Mouse (Mus musculus) fibroblast of lung, adult 2 months (primary cell): ENCODE measurements around the gene Ppp1r18.
"Not testable (repeated sequence)": the region's sequence is repeated elsewhere in the genome, so short reads cannot be mapped to it uniquely, and the experiment has no call there.

ENCODE experiments used
- DNase-seq: peaks from one replicate; pipeline ENCODE4 v3.0.0-alpha.2; 2011; ENCODE audit warnings: low read depth

Gene Ppp1r18

DNA sequence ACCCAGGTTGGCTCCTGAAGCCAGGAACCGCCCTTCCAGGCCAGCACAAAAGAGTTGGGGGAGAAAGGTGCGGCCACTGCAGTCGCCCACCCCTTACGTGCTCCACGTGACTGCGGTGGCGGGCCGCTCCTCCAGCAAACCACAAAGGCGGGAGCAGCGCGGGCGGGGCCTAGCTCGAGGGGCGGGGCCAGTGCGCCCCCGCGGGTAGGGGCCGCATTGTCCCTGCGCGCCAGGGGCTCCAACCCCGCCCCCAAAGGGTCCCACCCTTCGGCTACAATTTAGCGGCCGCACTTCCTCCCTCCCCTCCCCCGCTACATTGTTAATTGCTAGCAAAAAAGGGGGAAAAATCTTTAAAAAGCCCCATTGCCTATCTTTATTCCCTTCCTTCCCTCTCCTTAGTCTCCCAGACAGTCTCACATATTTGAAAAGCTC lies 28.4 kb upstream of the Ppp1r18 start:
- DNase-seq: no peak

- DNase-seq: no peak
Observed at GRCm38 (mm10) chr17:35837487-35837886, 27.9 kb upstream of the Ppp1r18 start.

DNA sequence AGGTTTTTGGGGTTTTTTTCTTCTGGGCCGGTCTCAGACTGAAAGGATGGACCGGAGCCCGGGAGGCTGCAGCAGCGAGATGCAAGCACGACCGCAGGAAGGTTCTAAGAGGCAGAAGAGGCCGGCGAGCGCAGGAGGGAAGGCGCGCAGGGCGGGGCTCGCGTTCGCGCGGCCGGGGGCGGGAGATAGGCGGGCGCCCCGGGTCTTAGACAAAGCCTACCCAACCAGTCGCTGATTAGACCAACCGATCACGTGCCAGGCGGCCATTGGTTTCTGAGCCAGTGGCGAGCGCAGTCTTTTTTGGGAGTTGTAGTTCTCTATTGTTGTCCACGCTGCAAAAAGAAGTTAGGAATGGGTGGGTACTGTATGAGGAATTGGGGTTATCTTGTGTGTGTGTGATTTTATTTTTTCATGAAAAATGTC lies 27.3 kb upstream of the Ppp1r18 start, which contains the start of gene Tubb5:
Tubb5 (minus strand) TSS at position 185 of the 423 bp plus-strand sequence.
- DNase-seq: peak; percentile 96

GRCm38 (mm10) chr17:35838570-35838969 lies 26.8 kb upstream of the Ppp1r18 start:
- no peak for DNase-seq

DNA sequence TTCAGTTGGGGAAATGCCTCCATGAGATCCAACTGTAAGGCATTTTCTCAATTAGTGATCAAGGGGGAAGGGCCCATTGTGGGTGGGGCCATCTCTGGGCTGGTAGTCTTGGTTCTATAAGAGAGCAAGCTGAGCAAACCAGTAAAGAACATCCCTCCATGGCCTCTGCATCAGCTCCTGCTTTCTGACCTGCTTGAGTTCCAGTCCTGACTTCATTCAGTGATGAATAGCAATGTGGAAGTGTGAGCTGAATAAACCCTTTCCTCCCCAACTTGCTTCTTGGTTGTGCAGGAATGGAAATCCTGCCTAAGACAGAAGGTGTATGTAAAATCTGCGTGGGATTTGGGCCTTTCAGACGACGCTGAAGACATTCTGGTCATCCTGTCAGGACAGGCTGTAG lies 26.4 kb upstream of the Ppp1r18 start:
- DNase-seq: not testable (repeated sequence)

DNA sequence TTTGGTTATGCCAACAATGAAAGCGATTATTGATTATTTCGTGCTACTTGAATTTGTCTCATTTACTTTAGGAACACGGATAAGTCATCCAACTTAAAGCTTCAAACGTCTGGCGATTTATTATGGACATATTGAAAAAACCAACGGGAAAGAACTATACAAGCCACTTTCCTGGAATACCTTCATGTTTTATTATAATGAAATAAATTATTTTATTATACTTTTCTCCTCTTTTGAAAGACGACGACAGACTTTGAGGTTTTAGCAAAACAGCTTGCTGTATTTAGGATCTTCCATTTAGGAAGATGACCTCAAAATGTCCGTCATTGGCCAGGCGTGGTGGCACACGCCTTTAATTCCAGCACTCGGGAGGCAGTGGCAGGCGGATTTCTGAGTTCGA lies 24.8 kb upstream of the Ppp1r18 start:
- no peak for DNase-seq

- peak; percentile 99 for DNase-seq
Observed at GRCm38 (mm10) chr17:35841076-35841950, 24.1 kb upstream of the Ppp1r18 start, which contains the start of gene Mdc1. TSS of gene Mdc1 (plus strand) at chr17:35841515.

- no peak for DNase-seq
Observed at GRCm38 (mm10) chr17:35842006-35842405, 23.4 kb upstream of the Ppp1r18 start.

- no peak for DNase-seq
Observed at GRCm38 (mm10) chr17:35843514-35843913, 21.9 kb upstream of the Ppp1r18 start.

- no peak for DNase-seq
Observed at GRCm38 (mm10) chr17:35848112-35848511, 17.3 kb upstream of the Ppp1r18 start.

DNA sequence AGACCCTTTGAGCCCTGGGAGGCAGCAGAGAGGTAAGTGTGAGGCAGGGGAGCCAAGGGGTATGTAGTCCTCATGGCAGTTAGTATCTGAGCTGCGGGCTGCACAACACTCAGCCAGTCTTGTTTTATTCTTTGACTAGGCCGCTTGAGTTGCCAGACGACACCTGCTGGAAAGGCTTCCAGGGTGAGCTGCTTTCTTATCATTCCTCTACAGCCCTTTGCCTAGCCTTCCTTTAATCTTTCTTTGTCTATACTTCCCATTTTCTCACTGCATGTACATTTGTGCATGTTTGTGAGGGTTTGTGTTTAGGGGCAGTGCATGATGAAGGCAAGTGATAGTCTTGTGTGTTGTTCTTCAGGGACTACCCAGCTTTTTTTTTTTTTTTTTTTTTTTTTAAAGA lies 14.4 kb upstream of the Ppp1r18 start:
- DNase-seq: no peak

DNA sequence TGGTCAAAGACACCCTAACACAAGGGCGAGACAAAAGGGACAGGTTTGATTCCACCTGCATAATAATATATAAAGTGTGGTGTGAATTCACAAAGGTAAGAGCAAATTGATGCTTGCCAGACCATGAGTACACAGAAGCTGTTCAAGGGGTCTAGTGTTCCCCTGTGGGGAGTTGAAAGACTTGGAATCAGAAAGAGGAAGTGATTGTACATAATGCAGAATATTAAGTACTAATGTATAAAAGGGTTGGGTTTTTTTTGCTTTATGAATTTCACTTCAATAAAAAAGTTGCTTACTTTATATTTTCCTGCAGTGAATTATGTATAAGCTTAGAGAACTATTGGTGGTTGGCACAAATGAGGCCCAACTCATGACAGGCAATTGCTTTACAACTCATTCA lies 6.0 kb upstream of the Ppp1r18 start:
- DNase-seq: no peak

GRCm38 (mm10) chr17:35859835-35860234 lies 5.6 kb upstream of the Ppp1r18 start:
- DNase-seq: no peak

DNA sequence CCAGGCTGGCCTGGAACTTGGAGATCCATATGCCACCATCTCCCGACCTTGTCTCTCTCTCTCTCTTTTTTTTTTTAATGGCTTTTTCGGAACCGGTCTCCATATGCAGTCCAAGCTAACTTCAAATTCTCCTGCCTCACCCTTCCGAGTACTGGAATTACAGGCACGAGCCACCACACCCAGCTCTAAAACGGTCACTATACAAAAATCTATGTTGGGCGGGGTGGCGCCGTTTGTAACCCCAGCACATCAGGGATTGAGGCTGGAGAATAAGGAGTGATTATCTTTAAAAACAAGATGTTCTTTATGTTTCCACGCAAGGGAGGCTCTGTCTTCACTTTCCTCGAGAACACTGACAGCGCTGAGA lies 4.6 kb upstream of the Ppp1r18 start:
- DNase-seq: no peak

DNA sequence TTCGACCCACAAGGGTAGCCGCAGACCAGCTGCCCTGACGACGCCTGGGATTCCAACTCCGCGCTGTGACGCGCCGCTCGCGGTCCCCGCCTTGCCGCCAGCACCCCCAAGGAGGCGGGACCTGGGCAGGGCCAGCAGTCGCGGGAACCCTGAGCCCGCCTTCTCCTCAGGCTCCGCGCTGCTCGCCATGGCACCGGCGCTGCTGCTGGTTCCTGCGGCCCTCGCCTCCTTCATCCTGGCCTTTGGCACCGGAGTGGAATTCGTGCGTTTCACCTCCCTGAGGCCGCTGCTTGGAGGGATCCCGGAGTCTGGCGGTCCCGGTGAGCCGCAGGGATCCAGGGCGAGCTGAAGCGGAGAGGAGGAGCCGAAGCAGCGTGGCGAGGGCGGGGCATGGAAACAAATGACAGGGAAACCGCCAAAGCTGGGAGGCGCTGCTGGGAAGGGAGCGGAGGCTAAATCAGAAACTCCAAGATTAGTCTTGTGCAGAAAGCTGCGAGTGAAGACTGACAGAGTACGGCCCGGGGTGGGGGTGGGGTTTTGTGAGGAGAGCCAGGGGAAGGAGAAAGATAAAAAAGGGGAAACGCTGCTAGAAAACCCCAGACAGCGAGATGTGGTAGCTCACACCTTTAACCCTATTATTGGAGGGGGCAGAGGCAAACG lies 4.1 kb upstream of the Ppp1r18 start, which contains the start of gene Nrm:
Nrm (plus strand) TSS at position 121 of the 660 bp plus-strand sequence.
- peak; percentile 78 for DNase-seq

DNA sequence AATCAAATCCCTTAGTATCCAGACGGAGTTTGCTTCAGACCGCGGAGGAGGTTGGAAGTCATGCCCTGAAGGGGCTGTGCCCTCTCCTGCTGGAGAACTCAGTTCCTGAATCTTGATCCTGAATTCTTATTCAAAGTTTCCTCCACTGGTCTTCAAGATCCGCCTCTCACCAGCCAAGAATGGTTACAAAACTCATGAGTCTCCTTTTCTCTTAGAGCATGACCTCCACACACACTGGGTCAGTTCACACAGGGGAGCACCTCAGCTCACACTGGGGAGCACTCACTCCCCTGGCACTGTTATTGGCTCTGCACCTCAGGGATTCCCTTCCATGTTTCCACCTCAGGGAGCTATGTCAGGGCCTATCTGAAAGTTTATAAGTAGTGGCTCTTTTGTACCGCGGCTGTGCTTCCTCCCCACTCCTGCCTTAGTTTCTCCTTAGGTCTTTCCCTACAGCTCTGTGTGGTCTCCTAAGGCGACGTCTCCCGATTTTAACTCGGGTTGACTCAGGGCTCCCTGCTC lies 500 bp upstream of the Ppp1r18 start:
- DNase-seq: no peak

DNA sequence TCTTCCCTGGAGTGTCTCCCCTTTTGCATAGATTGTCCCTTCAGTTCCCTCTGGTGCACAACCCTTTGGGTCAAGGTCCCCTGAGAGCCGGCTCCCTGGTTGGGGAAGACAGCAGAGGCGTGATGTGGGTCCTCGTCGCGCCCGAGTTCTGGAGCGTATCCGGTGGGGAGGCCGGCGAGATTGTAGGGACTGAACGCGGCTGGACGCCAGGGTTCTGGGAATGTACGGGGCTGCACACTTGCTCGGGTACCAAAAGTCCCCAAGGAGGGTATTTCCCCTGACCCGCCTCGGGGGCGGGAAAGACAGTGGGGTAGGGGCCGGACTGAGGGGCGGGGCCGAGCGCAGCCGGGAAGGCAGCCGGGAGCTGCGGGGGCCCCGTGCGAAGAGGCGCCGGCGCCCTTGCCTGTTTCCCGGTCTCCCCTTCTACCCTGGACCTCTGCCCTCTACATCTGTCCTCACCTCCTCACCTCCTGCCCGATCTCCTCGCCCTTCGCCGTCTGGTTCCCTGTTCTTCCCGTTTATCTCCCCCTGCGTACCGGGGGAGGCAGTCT lies 963 bp downstream of the Ppp1r18 start:
- DNase-seq: no peak

DNA sequence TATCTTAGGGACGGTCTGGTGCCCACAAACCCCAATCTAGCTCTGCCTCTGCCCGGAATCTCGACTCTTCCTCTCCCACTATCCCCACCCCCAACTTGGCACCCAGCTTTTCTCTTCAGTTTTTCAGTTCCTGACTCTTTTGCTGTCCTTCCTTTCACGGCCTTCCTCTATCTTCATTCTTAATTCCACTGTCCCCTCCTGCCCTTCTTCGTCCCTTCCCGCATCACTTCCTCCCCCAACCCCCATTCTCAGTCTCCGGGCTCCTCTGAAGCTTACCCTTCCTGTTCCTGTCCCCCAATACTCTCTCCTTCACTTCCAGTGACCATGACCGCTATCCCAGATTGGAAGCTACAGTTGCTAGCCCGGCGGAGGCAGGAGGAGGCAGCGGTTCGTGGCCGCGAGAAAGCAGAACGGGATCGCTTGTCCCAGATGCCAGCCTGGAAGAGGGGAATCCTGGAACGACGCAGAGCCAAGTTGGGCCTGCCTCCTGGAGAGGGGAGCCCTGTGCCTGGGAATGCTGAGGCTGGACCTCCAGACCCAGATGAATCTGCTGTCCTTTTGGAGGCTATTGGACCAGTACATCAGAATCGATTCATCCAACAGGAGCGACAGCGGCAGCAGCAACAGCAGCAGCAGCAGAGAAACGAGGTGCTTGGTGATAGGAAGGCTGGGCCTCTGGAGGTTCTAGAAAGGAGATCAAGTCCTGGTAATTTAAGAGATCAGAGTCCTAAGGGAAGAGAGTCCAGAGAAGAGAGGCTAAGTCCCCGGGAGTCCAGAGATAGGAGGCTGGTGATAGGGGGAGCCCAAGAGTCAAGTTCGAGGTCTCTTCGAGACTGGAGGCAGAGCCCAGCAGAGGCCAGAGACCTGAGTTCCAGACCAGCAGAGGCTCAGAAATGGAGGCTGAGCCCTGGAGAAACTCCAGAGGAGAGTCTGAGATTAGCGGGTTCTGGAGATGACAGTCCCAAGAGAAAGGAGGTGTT lies 1.8 kb downstream of the Ppp1r18 start:
- DNase-seq: no peak

DNA sequence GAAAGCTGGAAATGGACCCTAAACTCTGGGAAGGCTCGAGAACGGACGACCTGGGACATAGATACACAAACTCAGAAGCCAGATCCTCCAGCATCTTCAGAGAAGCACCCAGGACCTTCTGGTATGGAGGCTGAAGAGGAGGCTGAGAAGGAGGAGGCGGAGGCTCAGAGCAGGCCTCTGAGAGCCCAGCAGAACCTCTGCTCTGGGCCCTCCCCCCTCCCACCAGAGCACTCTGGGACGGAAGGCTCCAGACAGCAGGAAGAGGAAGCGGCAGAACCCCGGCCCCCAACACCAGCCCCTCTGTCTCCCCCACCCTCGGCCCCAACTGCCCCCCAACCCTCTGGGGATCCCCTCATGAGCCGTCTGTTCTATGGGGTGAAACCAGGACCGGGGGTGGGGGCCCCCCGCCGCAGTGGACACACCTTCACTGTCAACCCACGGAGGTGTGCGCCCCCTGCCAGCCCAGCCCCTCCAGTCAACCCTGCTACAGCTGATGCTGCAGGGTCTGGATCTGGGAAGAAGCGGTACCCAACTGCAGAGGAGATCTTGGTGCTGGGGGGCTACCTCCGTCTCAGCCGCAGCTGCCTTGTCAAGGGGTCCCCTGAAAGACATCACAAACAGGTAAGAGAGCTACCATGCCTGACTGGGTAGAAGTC lies 2.9 kb downstream of the Ppp1r18 start:
- DNase-seq: no peak

GRCm38 (mm10) chr17:35868961-35869345 lies 3.6 kb downstream of the Ppp1r18 start:
- no peak for DNase-seq
